In genomic region chr7:142439966-142440365, GRCm38 (mm10) we compare ENCODE assay signal across 14 mouse cellular contexts. TPM values are rescaled to one million over a fixed set of nuclear protein-coding genes. Genes with fewer than 3 reads are reported as not detected.
A peak's percentile ranks its signal among the peaks of the same experiment; 100 is the strongest.
DNase-seq lines count a peak whose midpoint lies in the region; ATAC-seq and TF ChIP-seq lines count a peak whose summit lies in the region.
"Had no signal": no experiment of that assay in that cellular context is flagged by ENCODE, and none has a peak within 500 bp of the region (broad histone marks: within the 10 kb centered on the region; RNA-seq: fewer than 3 reads in every experiment).

No protein-coding gene starts in this region.

- TF ChIP-seq CTCF in intestine, postnatal 0 days (IDR thresholded peaks at IDR 0.05; ENCODE audit: low read depth): no peak

- H3K4me3 ChIP-seq in forebrain, embryonic 16.5 days (replicated peaks; ENCODE audit: low read length): no peak overlapping the region
- H3K4me3 ChIP-seq in forebrain, embryonic 11.5 days (ENCODE audit: low read depth, low read length): no peak overlapping the region
- no peak overlapping the region for H3K4me3 ChIP-seq in intestine, embryonic 14.5 days (ENCODE audit: low read depth, low read length)
- no peak overlapping the region for H3K4me3 ChIP-seq in intestine, postnatal 0 days (ENCODE audit: low read depth, low read length)
- no peak overlapping the region for H3K4me3 ChIP-seq in embryonic facial prominence, embryonic 11.5 days (ENCODE audit: low read depth, low read length)
- H3K4me3 ChIP-seq in limb, embryonic 13.5 days: no peak overlapping the region

- H3K36me3 ChIP-seq in forebrain, embryonic 16.5 days (ENCODE audit: control insufficient read depth, insufficient read depth): no peaks in the 10 kb centered on the region
- no peaks in the 10 kb centered on the region for H3K36me3 ChIP-seq in forebrain, embryonic 11.5 days (ENCODE audit: control insufficient read depth, insufficient read depth, low read length)
- no peaks in the 10 kb centered on the region for H3K36me3 ChIP-seq in intestine, embryonic 14.5 days (ENCODE audit: control insufficient read depth, insufficient read depth, low read length)
- no peaks in the 10 kb centered on the region for H3K36me3 ChIP-seq in intestine, postnatal 0 days (ENCODE audit: control insufficient read depth, insufficient read depth)
- no peaks in the 10 kb centered on the region for H3K36me3 ChIP-seq in embryonic facial prominence, embryonic 11.5 days (replicated peaks; ENCODE audit: control insufficient read depth, insufficient read depth, low read depth, low read length)
- no peaks in the 10 kb centered on the region for H3K36me3 ChIP-seq in limb, embryonic 13.5 days

- H3K4me2 ChIP-seq in forebrain, embryonic 16.5 days (ENCODE audit: low read length): no peak overlapping the region
- no peak overlapping the region for H3K4me2 ChIP-seq in forebrain, embryonic 11.5 days (ENCODE audit: low read depth, low read length, severe bottlenecking)
- H3K4me2 ChIP-seq in intestine, embryonic 14.5 days (ENCODE audit: low read length): no peak overlapping the region
- no peak overlapping the region for H3K4me2 ChIP-seq in intestine, postnatal 0 days (replicated peaks; ENCODE audit: low read depth)
- H3K4me2 ChIP-seq in embryonic facial prominence, embryonic 11.5 days (ENCODE audit: low read depth, low read length): no peak overlapping the region
- H3K4me2 ChIP-seq in limb, embryonic 13.5 days (replicated peaks): no peak overlapping the region
- H3K4me2 ChIP-seq: midbrain, embryonic 11.5 days had no signal

- DNase-seq in forebrain, embryonic 11.5 days (ENCODE audit: low spot score): no peak
- DNase-seq in intestine, embryonic 14.5 days (ENCODE audit: low spot score): no peak
- no peak for DNase-seq in embryonic facial prominence, embryonic 11.5 days (ENCODE audit: low spot score)
- no peak for DNase-seq in layer of hippocampus, postnatal 10 days (ENCODE audit: low spot score in 2 of 2)

- H3K27me3 ChIP-seq in forebrain, embryonic 16.5 days (replicated peaks; ENCODE audit: control insufficient read depth, insufficient read depth, low read length): no peaks in the 10 kb centered on the region
- H3K27me3 ChIP-seq in forebrain, embryonic 11.5 days (ENCODE audit: control insufficient read depth, insufficient read depth, low read length): no peaks in the 10 kb centered on the region
- H3K27me3 ChIP-seq in intestine, embryonic 14.5 days (replicated peaks; ENCODE audit: control insufficient read depth, insufficient read depth, low read length): no peaks in the 10 kb centered on the region
- no peaks in the 10 kb centered on the region for H3K27me3 ChIP-seq in intestine, postnatal 0 days (replicated peaks; ENCODE audit: control insufficient read depth, insufficient read depth, low read length)
- no peaks in the 10 kb centered on the region for H3K27me3 ChIP-seq in embryonic facial prominence, embryonic 11.5 days (ENCODE audit: control insufficient read depth, insufficient read depth, low read length)
- H3K27me3 ChIP-seq in limb, embryonic 13.5 days: no peaks in the 10 kb centered on the region

- 0 out of 2 replicates have a peak overlapping the region, but pooled peaks have one; percentile 17 for H3K9ac ChIP-seq in forebrain, embryonic 16.5 days (replicated peaks; ENCODE audit: low read depth, low read length)
- H3K9ac ChIP-seq in forebrain, embryonic 11.5 days (ENCODE audit: low read length): no peak overlapping the region
- H3K9ac ChIP-seq in intestine, embryonic 14.5 days (ENCODE audit: low read length): no peak overlapping the region
- no peak overlapping the region for H3K9ac ChIP-seq in intestine, postnatal 0 days (ENCODE audit: low read depth, low read length)
- H3K9ac ChIP-seq in embryonic facial prominence, embryonic 11.5 days (replicated peaks; ENCODE audit: low read length): peak overlapping the region; percentile 38
- peak overlapping the region; percentile 51; the same call in 1 of the 2 replicates for H3K9ac ChIP-seq in limb, embryonic 13.5 days

- 81% methylated on average over 14 of the region's 14 CpGs for WGBS in forebrain, embryonic 16.5 days
- 88% methylated on average over 14 of the region's 14 CpGs for WGBS in forebrain, embryonic 11.5 days
- 78% methylated on average over 14 of the region's 14 CpGs for WGBS in intestine, embryonic 14.5 days
- WGBS in intestine, postnatal 0 days: 80% methylated on average over 14 of the region's 14 CpGs
- WGBS in embryonic facial prominence, embryonic 11.5 days: 88% methylated on average over 14 of the region's 14 CpGs
- WGBS in limb, embryonic 13.5 days: 83% methylated on average over 14 of the region's 14 CpGs

- ATAC-seq in forebrain, embryonic 16.5 days: no peak
- ATAC-seq in forebrain, embryonic 11.5 days (replicated peaks; ENCODE audit: low FRiP score): no peak
- ATAC-seq in intestine, embryonic 14.5 days (replicated peaks; ENCODE audit: low FRiP score, low TSS enrichment, low read depth): no peak
- ATAC-seq in intestine, postnatal 0 days: no peak
- no peak for ATAC-seq in embryonic facial prominence, embryonic 11.5 days (replicated peaks; ENCODE audit: insufficient number of reproducible peaks, low FRiP score, low TSS enrichment, low read depth)
- no peak for ATAC-seq in limb, embryonic 13.5 days (ENCODE audit: low FRiP score, low read depth)
- no peak for ATAC-seq in frontal cortex, adult (ENCODE audit: low TSS enrichment)
- ATAC-seq: activated CD4-positive, CD25-positive, alpha-beta regulatory T cell, adult 4 months had no signal

- H3K4me1 ChIP-seq in forebrain, embryonic 16.5 days (replicated peaks; ENCODE audit: control insufficient read depth, insufficient read depth, low read length): no peaks in the 10 kb centered on the region
- no peaks in the 10 kb centered on the region for H3K4me1 ChIP-seq in forebrain, embryonic 11.5 days (replicated peaks; ENCODE audit: control insufficient read depth, insufficient read depth, low read length)
- peaks cover 20% of the 10 kb centered on the region for H3K4me1 ChIP-seq in intestine, embryonic 14.5 days (replicated peaks; ENCODE audit: control insufficient read depth, insufficient read depth, low read length)
- no peaks in the 10 kb centered on the region for H3K4me1 ChIP-seq in intestine, postnatal 0 days (replicated peaks; ENCODE audit: control insufficient read depth, insufficient read depth, low read length)
- H3K4me1 ChIP-seq in embryonic facial prominence, embryonic 11.5 days (ENCODE audit: control insufficient read depth, insufficient read depth, low read length): peaks cover 3% of the 10 kb centered on the region
- H3K4me1 ChIP-seq in limb, embryonic 13.5 days: peaks cover 56% of the 10 kb centered on the region

- no peak overlapping the region for H3K27ac ChIP-seq in forebrain, embryonic 16.5 days (ENCODE audit: low read length)
- H3K27ac ChIP-seq in forebrain, embryonic 11.5 days (ENCODE audit: low read depth, low read length): no peak overlapping the region
- H3K27ac ChIP-seq in intestine, embryonic 14.5 days (ENCODE audit: low read depth): peak overlapping the region; percentile 80; the same call in 1 of the 2 replicates
- no peak overlapping the region for H3K27ac ChIP-seq in intestine, postnatal 0 days (ENCODE audit: low read depth, low read length)
- no peak overlapping the region; the same call in 1 of the 2 replicates for H3K27ac ChIP-seq in embryonic facial prominence, embryonic 11.5 days (replicated peaks; ENCODE audit: low read depth, low read length)
- peak overlapping the region; percentile 86 for H3K27ac ChIP-seq in limb, embryonic 13.5 days
- H3K27ac ChIP-seq: kidney, postnatal 0 days had no signal

- no peaks in the 10 kb centered on the region for H3K9me3 ChIP-seq in forebrain, embryonic 16.5 days (ENCODE audit: control insufficient read depth, low read length)
- H3K9me3 ChIP-seq in forebrain, embryonic 11.5 days (ENCODE audit: control insufficient read depth, low read length): no peaks in the 10 kb centered on the region
- no peaks in the 10 kb centered on the region for H3K9me3 ChIP-seq in intestine, embryonic 14.5 days (ENCODE audit: control insufficient read depth, low read length)
- no peaks in the 10 kb centered on the region for H3K9me3 ChIP-seq in intestine, postnatal 0 days (ENCODE audit: control insufficient read depth)
- no peaks in the 10 kb centered on the region for H3K9me3 ChIP-seq in embryonic facial prominence, embryonic 11.5 days (replicated peaks; ENCODE audit: control insufficient read depth, low read length)
- H3K9me3 ChIP-seq in limb, embryonic 13.5 days: no peaks in the 10 kb centered on the region

RNA-seq across cellular contexts. Expression of gene Tnni2, which starts 1.6 kb away (rescaled TPM):
- 0.89 TPM in 1 of 2 replicates, not detected in the other for polyA plus RNA-seq in forebrain, embryonic 16.5 days (2015; fragmentation: Nextera tagmentation; extraction: Ambion mirVana)
- 1.3 TPM in 1 of 2 replicates, not detected in the other for polyA plus RNA-seq in forebrain, embryonic 11.5 days (2014; fragmentation: Nextera tagmentation; extraction: Ambion mirVana)
- 1.7 and 3.2 TPM in 2 replicates for polyA plus RNA-seq in intestine, embryonic 14.5 days (2014; fragmentation: Nextera tagmentation; extraction: Ambion mirVana)
- polyA plus RNA-seq in intestine, postnatal 0 days (2015; fragmentation: Nextera tagmentation; extraction: Ambion mirVana): 1.9 and 2.4 TPM in 2 replicates
- polyA plus RNA-seq in embryonic facial prominence, embryonic 11.5 days (2014; fragmentation: Nextera tagmentation; extraction: Ambion mirVana): 1.4 and 2.7 TPM in 2 replicates
- 45.2 and 47.5 TPM in 2 replicates for polyA plus RNA-seq in limb, embryonic 13.5 days (2015; fragmentation: Nextera tagmentation; extraction: Ambion mirVana)
- total RNA-seq in layer of hippocampus, postnatal 10 days (2021): not detected
- total RNA-seq: layer of hippocampus, postnatal 36 days had no signal
- polyA plus RNA-seq: activated CD4-positive, CD25-positive, alpha-beta regulatory T cell, adult 4 months had no signal

RNA-seq across cellular contexts. Expression of gene Syt8, which starts 5.3 kb away (rescaled TPM):
- polyA plus RNA-seq in forebrain, embryonic 16.5 days (2015; fragmentation: Nextera tagmentation; extraction: Ambion mirVana): not detected in 2 replicates
- not detected in 2 replicates for polyA plus RNA-seq in forebrain, embryonic 11.5 days (2014; fragmentation: Nextera tagmentation; extraction: Ambion mirVana)
- 1.6 and 3.8 TPM in 2 replicates for polyA plus RNA-seq in intestine, embryonic 14.5 days (2014; fragmentation: Nextera tagmentation; extraction: Ambion mirVana)
- 0.60 and 1.3 TPM in 2 replicates for polyA plus RNA-seq in intestine, postnatal 0 days (2015; fragmentation: Nextera tagmentation; extraction: Ambion mirVana)
- polyA plus RNA-seq in embryonic facial prominence, embryonic 11.5 days (2014; fragmentation: Nextera tagmentation; extraction: Ambion mirVana): 0.52 TPM in 1 of 2 replicates, not detected in the other
- polyA plus RNA-seq in limb, embryonic 13.5 days (2015; fragmentation: Nextera tagmentation; extraction: Ambion mirVana): 1.2 and 1.4 TPM in 2 replicates
- total RNA-seq in layer of hippocampus, postnatal 10 days (2021): not detected
- total RNA-seq: layer of hippocampus, postnatal 36 days had no signal
- polyA plus RNA-seq: activated CD4-positive, CD25-positive, alpha-beta regulatory T cell, adult 4 months; frontal cortex, adult 2 months; hindbrain, embryonic 11.5 days; midbrain, embryonic 11.5 days had no signal

RNA-seq across cellular contexts. Expression of gene Lsp1, which starts 20.6 kb away (rescaled TPM):
- 3.5 and 5.5 TPM in 2 replicates for polyA plus RNA-seq in forebrain, embryonic 16.5 days (2015; fragmentation: Nextera tagmentation; extraction: Ambion mirVana)
- 8.7 and 9.8 TPM in 2 replicates for polyA plus RNA-seq in forebrain, embryonic 11.5 days (2014; fragmentation: Nextera tagmentation; extraction: Ambion mirVana)
- 145 and 153 TPM in 2 replicates for polyA plus RNA-seq in intestine, embryonic 14.5 days (2014; fragmentation: Nextera tagmentation; extraction: Ambion mirVana)
- polyA plus RNA-seq in intestine, postnatal 0 days (2015; fragmentation: Nextera tagmentation; extraction: Ambion mirVana): 55.2 and 61.8 TPM in 2 replicates
- polyA plus RNA-seq in embryonic facial prominence, embryonic 11.5 days (2014; fragmentation: Nextera tagmentation; extraction: Ambion mirVana): 23.3 and 23.7 TPM in 2 replicates
- 46.3 and 49.8 TPM in 2 replicates for polyA plus RNA-seq in limb, embryonic 13.5 days (2015; fragmentation: Nextera tagmentation; extraction: Ambion mirVana)
- total RNA-seq in layer of hippocampus, postnatal 10 days (2021): 1 to 10 TPM; 3.6 to 5.0 TPM

RNA-seq across cellular contexts. Expression of gene Ctsd, which starts 52.1 kb away (rescaled TPM):
- 203 and 208 TPM in 2 replicates for polyA plus RNA-seq in forebrain, embryonic 16.5 days (2015; fragmentation: Nextera tagmentation; extraction: Ambion mirVana)
- 129 and 147 TPM in 2 replicates for polyA plus RNA-seq in forebrain, embryonic 11.5 days (2014; fragmentation: Nextera tagmentation; extraction: Ambion mirVana)
- 245 and 248 TPM in 2 replicates for polyA plus RNA-seq in intestine, embryonic 14.5 days (2014; fragmentation: Nextera tagmentation; extraction: Ambion mirVana)
- 479 and 496 TPM in 2 replicates for polyA plus RNA-seq in intestine, postnatal 0 days (2015; fragmentation: Nextera tagmentation; extraction: Ambion mirVana)
- polyA plus RNA-seq in embryonic facial prominence, embryonic 11.5 days (2014; fragmentation: Nextera tagmentation; extraction: Ambion mirVana): 163 and 197 TPM in 2 replicates
- polyA plus RNA-seq in limb, embryonic 13.5 days (2015; fragmentation: Nextera tagmentation; extraction: Ambion mirVana): 228 and 241 TPM in 2 replicates
- 100 to 1,000 TPM; 252 to 270 TPM for total RNA-seq in layer of hippocampus, postnatal 10 days (2021)

RNA-seq across cellular contexts. Expression of gene Gm49369, which starts 57.5 kb away (rescaled TPM):
- not detected in 2 replicates for polyA plus RNA-seq in forebrain, embryonic 16.5 days (2015; fragmentation: Nextera tagmentation; extraction: Ambion mirVana)
- not detected in 2 replicates for polyA plus RNA-seq in forebrain, embryonic 11.5 days (2014; fragmentation: Nextera tagmentation; extraction: Ambion mirVana)
- polyA plus RNA-seq in intestine, embryonic 14.5 days (2014; fragmentation: Nextera tagmentation; extraction: Ambion mirVana): 0.54 TPM in 1 of 2 replicates, not detected in the other
- polyA plus RNA-seq in intestine, postnatal 0 days (2015; fragmentation: Nextera tagmentation; extraction: Ambion mirVana): not detected in 2 replicates
- 2.0 TPM in 1 of 2 replicates, not detected in the other for polyA plus RNA-seq in embryonic facial prominence, embryonic 11.5 days (2014; fragmentation: Nextera tagmentation; extraction: Ambion mirVana)
- not detected in 2 replicates for polyA plus RNA-seq in limb, embryonic 13.5 days (2015; fragmentation: Nextera tagmentation; extraction: Ambion mirVana)
- total RNA-seq in layer of hippocampus, postnatal 10 days (2021): 1 to 10 TPM in 1 of 2 experiments, not detected in 1; 6.5 TPM
- total RNA-seq: layer of hippocampus, postnatal 36 days had no signal
- polyA plus RNA-seq: activated CD4-positive, CD25-positive, alpha-beta regulatory T cell, adult 4 months; hindbrain, embryonic 11.5 days; kidney, postnatal 0 days had no signal

Comparison
In these comparisons a context has a peak if more than half of its experiments do, and no peak if none do; other contexts are left out.
1. H3K27ac ChIP-seq: peak in intestine, embryonic 14.5 days (single experiment) and limb, embryonic 13.5 days (single experiment); none in forebrain, embryonic 16.5 days (single experiment), forebrain, embryonic 11.5 days (single experiment), intestine, postnatal 0 days (single experiment) and embryonic facial prominence, embryonic 11.5 days (single experiment).
2. H3K9ac ChIP-seq: peak in forebrain, embryonic 16.5 days (single experiment), embryonic facial prominence, embryonic 11.5 days (single experiment) and limb, embryonic 13.5 days (single experiment); none in forebrain, embryonic 11.5 days (single experiment), intestine, embryonic 14.5 days (single experiment) and intestine, postnatal 0 days (single experiment).
3. RNA of gene Tnni2, which starts 1.6 kb away (polyA plus RNA-seq): 45.2 to 47.5 TPM in limb, embryonic 13.5 days; 1.7 to 3.2 TPM in intestine, embryonic 14.5 days, 1.4 to 2.7 TPM in embryonic facial prominence, embryonic 11.5 days, 1.9 to 2.4 TPM in intestine, postnatal 0 days, 1.3 TPM in forebrain, embryonic 11.5 days and 0.89 TPM in forebrain, embryonic 16.5 days; every median in the first group is over 10 times any median in the second.